Mouse (Mus musculus) forebrain, postnatal 0 days (tissue): ENCODE results near the gene Dlx5. TPM values are rescaled to one million over a fixed set of nuclear protein-coding genes. Genes with fewer than 3 reads are reported as not detected.
A peak's percentile ranks its signal among the peaks of the same experiment; 100 is the strongest.

Experiments used
- ATAC-seq: fragments of 200-750 bp; cut with Nextera tagmentation; 2 replicates; pipeline ENCODE4 v1.8.0; 2017; ENCODE audit warnings: mild to moderate bottlenecking, moderate library complexity
- DNase-seq: peaks from one replicate; pipeline ENCODE4 v3.0.0-alpha.2; 2015
- H3K27ac ChIP-seq: fragments of 300-500 bp; sonication (generic); 2 replicates; pipeline ENCODE4 v1.5.1; 2014; ENCODE audit warnings: low read depth, mild to moderate bottlenecking, antibody characterized with exemption, low read length, moderate library complexity, mixed read lengths
- H3K27me3 ChIP-seq: fragments of 300-500 bp; sonication (generic); 2 replicates; pipeline ENCODE4 v1.6.1; 2014; ENCODE audit warnings: mild to moderate bottlenecking, low read length, mixed read lengths; ENCODE audit not compliant: insufficient read depth
- H3K36me3 ChIP-seq: fragments of 300-500 bp; sonication (generic); 2 replicates; pipeline ENCODE4 v1.6.1; 2014; ENCODE audit warnings: mild to moderate bottlenecking, moderate library complexity; ENCODE audit not compliant: insufficient read depth
- H3K4me1 ChIP-seq: fragments of 300-500 bp; sonication (generic); 2 replicates; pipeline ENCODE4 v1.6.1; 2014; ENCODE audit warnings: antibody characterized with exemption; ENCODE audit not compliant: insufficient read depth
- H3K4me2 ChIP-seq: fragments of 300-500 bp; sonication (generic); 2 replicates; pipeline ENCODE4 v1.6.1; 2014; ENCODE audit warnings: low read depth, mild to moderate bottlenecking, moderate library complexity
- H3K4me3 ChIP-seq: fragments of 300-500 bp; sonication (generic); 2 replicates; pipeline ENCODE4 v1.5.1; 2014; ENCODE audit warnings: low read depth, low read length, mixed read lengths
- H3K9ac ChIP-seq: fragments of 300-500 bp; sonication (generic); 2 replicates; pipeline ENCODE4 v1.6.1; 2014; ENCODE audit warnings: mild to moderate bottlenecking
- H3K9me3 ChIP-seq: fragments of 300-500 bp; sonication (generic); 2 replicates; pipeline ENCODE4 v1.6.1; 2016; ENCODE audit warnings: low read length
- CTCF ChIP-seq: sonication (generic); IDR thresholded peaks from 2 replicates; pipeline ENCODE4 v1.5.1; 2016; ENCODE audit warnings: antibody characterized with exemption, control low read depth, low read depth
- WGBS: fragments of 180-500 bp; shearing (Covaris S2); extraction: QIAGEN DNeasy Blood & Tissue Kit; methylation state at CpG from one replicate; pipeline ENCODE4 v1.1.7; 2014; 5-methylcytosine and 5-hydroxymethylcytosine counted together
- polyA plus RNA-seq: library from polyadenylated mRNA; unstranded; fragments of >200 nt; fragmentation: Nextera tagmentation; extraction: Ambion mirVana; gene quantifications from 2 replicates; pipeline ENCODE4 v1.2.1, GENCODE M21; 2015
- total RNA-seq: library from RNA; depleted of rRNA; stranded (reverse); fragments of >200 nt; gene quantifications from 2 replicates; pipeline ENCODE4 v1.2.3, GENCODE M21; 2014

Dlx5 gene
- total and polyA plus RNA-seq, 2 experiments from 2014 or later, result 12.9 to 51.3 TPM

DNA sequence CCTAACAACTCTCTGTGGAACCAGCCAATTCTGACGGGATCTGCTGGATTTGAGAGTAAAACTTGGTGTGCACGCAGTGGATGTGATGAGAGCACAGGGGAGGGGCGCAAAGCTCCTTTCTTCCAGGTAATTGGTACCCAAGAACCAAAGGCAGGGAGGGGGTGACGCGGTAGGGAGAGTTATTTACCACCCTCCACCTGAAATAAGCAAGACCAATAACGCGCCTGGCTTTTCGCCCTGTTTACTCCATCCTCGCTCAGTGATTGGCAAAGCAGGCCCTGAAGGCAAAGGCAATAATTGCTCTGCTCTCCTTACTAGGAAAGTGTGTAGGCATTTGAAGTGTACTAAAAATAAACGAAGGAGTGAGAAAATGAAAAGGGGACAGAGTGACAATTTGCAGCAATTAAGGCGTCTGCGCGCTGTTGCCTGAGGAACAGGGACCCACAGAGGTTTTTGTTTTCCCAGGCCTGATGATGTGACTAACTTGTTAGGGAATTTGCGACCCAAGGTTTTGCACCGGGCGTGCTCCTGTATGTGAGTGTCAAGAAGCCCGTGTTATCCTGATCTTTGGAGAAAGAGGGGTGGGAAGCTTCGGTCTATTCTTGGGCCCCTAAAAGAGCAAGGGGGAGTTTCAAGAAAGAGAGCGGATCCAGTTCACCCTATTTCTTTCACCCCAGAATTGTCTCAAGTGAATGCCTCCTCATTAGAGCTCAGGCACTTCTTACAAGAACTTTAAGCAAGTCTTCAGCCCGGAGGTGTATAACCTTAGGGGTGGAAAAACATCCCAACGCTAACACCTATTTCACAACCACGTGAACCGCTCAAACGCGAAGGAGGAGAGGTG is 26.8 kb downstream of the Dlx5 start:
- peak overlapping the region; percentile 50 for H3K4me3 ChIP-seq

DNA sequence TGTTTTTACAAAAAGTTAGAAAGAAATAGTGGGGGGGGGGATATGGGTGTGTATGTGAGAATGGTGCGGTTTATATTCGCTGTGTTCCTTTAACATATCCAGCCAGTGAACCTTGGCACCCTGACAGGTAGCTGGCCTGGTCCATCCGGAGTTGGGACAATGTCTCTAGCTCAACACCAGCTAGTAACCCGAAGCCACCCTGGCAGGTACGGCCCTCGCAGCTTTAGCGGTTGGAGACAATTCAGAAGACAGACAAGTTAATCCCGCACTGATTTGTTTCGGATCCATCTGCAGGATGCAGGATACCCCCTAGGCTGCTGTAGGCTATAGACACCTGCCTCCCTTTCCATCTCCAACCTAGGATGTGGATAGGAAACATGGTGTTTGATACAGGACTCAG is 27.7 kb downstream of the Dlx5 start:
- peak overlapping the region; percentile 53 for H3K4me2 ChIP-seq
- no peak for TF ChIP-seq CTCF
- DNase-seq, result peak; percentile 40
- H3K4me1 ChIP-seq, result peaks cover 9% of the 10 kb centered on the region; the same call in 1 of the 2 replicates
- peak overlapping the region; percentile 50; the same call in 1 of the 2 replicates for H3K4me3 ChIP-seq
- H3K27ac ChIP-seq, result peak overlapping the region; percentile 85; the same call in 1 of the 2 replicates
- WGBS, result 4% methylated on average over 9 of the region's 9 CpGs
- no peaks in the 10 kb centered on the region for H3K9me3 ChIP-seq
- peaks cover 39% of the 10 kb centered on the region for H3K27me3 ChIP-seq
- H3K36me3 ChIP-seq, result no peaks in the 10 kb centered on the region
- peak overlapping the region; percentile 25 for H3K9ac ChIP-seq
- no peak for ATAC-seq

More for the DNA sequence above, 26.8 kb downstream of the Dlx5 start:
- peaks cover 39% of the 10 kb centered on the region for H3K27me3 ChIP-seq
- no peak for TF ChIP-seq CTCF
- peaks cover 9% of the 10 kb centered on the region; the same call in 1 of the 2 replicates for H3K4me1 ChIP-seq
- H3K27ac ChIP-seq, result peak overlapping the region; percentile 85
- peak; percentile 40; the same call in 1 of the 2 replicates for ATAC-seq
- H3K4me2 ChIP-seq, result peak overlapping the region; percentile 53
- 1% methylated on average over 25 of the region's 25 CpGs for WGBS
- H3K9ac ChIP-seq, result peak overlapping the region; percentile 65
- no peaks in the 10 kb centered on the region for H3K9me3 ChIP-seq
- no peaks in the 10 kb centered on the region for H3K36me3 ChIP-seq
- peak; percentile 63 for DNase-seq

DNA sequence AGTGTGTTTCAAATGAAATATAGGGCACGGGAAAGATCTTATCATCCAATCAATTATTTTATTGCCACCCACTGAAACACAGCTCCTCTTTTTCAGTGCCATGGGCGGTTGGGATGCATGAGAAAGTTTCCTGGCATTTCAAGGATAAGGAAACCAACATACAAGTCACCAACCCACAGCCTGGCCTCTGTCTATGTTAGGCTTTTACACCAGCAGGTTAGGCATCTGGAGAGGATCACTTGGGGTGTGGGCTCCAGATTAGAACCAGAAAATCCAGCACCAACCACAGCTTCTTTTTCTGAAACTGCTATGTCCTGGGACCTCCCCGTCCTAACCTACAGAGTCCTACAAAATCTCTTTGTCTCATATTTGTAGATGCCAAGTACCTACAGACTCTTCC is 28.9 kb downstream of the Dlx5 start:
- 40% methylated on average over 3 of the region's 3 CpGs for WGBS
- H3K4me2 ChIP-seq, result peak overlapping the region; percentile 53; the same call in 1 of the 2 replicates
- DNase-seq (no peak), ATAC-seq (no peak)
- no peak for TF ChIP-seq CTCF
- H3K27ac ChIP-seq, result 0 out of 2 replicates have a peak overlapping the region, but pooled peaks have one; percentile 10
- H3K9me3 ChIP-seq, result no peaks in the 10 kb centered on the region
- H3K4me3 ChIP-seq, result peak overlapping the region; percentile 4; the same call in 1 of the 2 replicates
- no peak overlapping the region for H3K9ac ChIP-seq
- no peaks in the 10 kb centered on the region for H3K36me3 ChIP-seq
- H3K4me1 ChIP-seq, result peaks cover 7% of the 10 kb centered on the region; the same call in 1 of the 2 replicates
- peaks cover 42% of the 10 kb centered on the region for H3K27me3 ChIP-seq

DNA sequence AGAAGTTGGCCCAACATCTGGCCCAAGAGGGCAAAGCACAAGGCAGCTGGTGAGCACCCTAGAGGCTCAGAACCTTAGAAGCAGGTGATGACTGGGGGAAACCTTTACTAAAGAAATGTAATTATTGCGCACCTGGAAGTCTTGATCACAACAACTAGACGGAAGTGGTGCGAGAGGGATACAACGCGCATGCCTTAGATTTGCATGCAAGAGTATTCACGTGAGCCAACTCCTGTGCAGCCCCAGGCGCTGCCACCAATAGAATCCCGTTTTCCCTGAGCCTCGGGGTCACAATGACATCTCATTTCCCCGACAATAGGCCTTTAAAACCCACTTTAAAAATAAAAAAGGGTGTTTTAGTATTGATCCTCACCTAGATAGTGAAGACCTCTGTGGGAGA is 30.7 kb downstream of the Dlx5 start:
- Histone ChIP-seq H3K27me3 (peaks cover 46% of the 10 kb centered on the region), H3K27ac (peak overlapping the region; percentile 77), H3K36me3 (no peaks in the 10 kb centered on the region), H3K4me3 (no peak overlapping the region), H3K4me1 (0 out of 2 replicates have a peak, but pooled peaks cover 5% of the 10 kb centered on the region), H3K9me3 (no peaks in the 10 kb centered on the region), H3K4me2 (peak overlapping the region; percentile 43), H3K9ac (no peak overlapping the region)
- WGBS, result 4% methylated on average over 10 of the region's 10 CpGs
- DNase-seq (peak; percentile 73), ATAC-seq (peak; percentile 58; the same call in 1 of the 2 replicates)
- TF ChIP-seq CTCF, result no peak

DNA sequence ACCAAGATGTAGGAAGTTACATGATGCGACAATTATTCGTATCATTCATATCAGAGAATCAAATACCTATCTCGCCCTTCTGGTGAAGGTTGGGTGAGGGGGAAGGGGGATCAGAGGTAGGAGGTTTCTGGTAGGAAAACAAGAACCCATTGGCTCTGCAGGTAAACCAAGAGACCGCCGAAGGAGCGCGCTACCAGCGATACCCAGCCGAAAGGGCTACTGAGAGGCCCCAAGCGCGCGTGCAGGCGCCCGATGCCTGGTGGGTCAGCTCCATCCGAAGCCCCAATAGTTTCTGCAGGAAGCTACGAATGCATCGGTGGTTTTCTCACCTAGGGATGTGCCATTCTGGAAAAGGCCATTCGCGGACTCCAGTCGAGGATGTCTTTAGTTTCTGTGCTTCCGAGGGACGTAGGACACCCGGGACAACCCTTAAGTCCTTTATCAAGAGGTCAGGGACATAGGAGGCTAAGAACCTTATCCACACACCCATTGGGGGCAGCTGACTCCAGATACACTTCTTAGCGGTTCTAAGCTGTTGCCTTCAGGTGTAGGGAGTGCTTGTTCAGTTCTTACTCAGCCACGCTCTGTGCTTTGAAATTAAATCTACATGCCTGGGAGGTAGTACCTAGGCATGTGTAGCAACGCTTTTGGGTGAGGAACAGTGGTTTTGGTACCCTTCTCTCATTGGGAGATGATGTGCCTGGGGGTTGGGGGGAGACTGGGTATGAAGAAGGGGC is 31.4 kb downstream of the Dlx5 start:
- H3K4me3 ChIP-seq, result peak overlapping the region; percentile 19
- 3% methylated on average over 26 of the region's 26 CpGs for WGBS
- H3K27ac ChIP-seq, result peak overlapping the region; percentile 77
- 0 out of 2 replicates have a peak overlapping the region, but pooled peaks have one; percentile 2 for H3K9ac ChIP-seq
- H3K4me1 ChIP-seq, result 0 out of 2 replicates have a peak, but pooled peaks cover 5% of the 10 kb centered on the region
- no peak for TF ChIP-seq CTCF
- DNase-seq (peak; percentile 56), ATAC-seq (peak; percentile 11; the same call in 1 of the 2 replicates)
- peaks cover 41% of the 10 kb centered on the region for H3K27me3 ChIP-seq
- no peaks in the 10 kb centered on the region for H3K36me3 ChIP-seq
- peak overlapping the region; percentile 43 for H3K4me2 ChIP-seq
- H3K9me3 ChIP-seq, result no peaks in the 10 kb centered on the region

DNA sequence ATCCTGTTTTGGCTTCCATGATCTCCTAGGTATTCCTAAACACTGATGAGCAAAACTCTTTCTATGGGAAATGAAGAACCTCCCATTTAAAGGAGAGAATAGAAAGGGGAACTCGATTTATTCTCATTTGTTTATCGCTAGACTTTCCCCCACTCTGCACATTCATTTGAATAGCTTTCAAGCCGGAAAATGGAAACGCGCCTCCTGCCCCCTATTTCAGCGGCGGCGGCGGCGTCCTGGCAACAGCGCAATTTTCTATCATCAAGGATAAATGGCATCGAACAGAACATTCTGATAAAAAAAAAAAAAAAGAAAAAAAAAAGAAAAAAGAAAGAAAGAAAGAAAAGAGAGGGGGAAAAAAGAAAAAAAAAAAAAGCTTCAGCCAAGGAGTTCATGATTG is 32.1 kb downstream of the Dlx5 start:
- no peaks in the 10 kb centered on the region for H3K9me3 ChIP-seq
- peak overlapping the region; percentile 43 for H3K4me2 ChIP-seq
- 0 out of 2 replicates have a peak, but pooled peaks cover under 1% of the 10 kb centered on the region for H3K4me1 ChIP-seq
- ATAC-seq (no peak), DNase-seq (peak; percentile 56)
- TF ChIP-seq CTCF, result no peak
- H3K9ac ChIP-seq, result 0 out of 2 replicates have a peak overlapping the region, but pooled peaks have one; percentile 33
- 1% methylated on average over 12 of the region's 12 CpGs for WGBS
- peak overlapping the region; percentile 19; the same call in 1 of the 2 replicates for H3K4me3 ChIP-seq
- H3K27ac ChIP-seq, result peak overlapping the region; percentile 77
- no peaks in the 10 kb centered on the region for H3K36me3 ChIP-seq
- peaks cover 37% of the 10 kb centered on the region for H3K27me3 ChIP-seq
